Mouse (Mus musculus): ENCODE measurements at regions not wholly inside any gene's neighbourhood (a gene's known extent, or its start where the extent isn't known, plus 50 kb on each side); places are given as distances from the start of the nearest gene placed in this dataset.

GRCm38 (mm10) chr4:125282154-125282973 lies 154.7 kb upstream of the Zc3h12a start:
- TF ChIP-seq CTCF (IDR thresholded peaks at IDR 0.05; ENCODE audit: insufficient read depth, low read depth, low read length) = no peak
- TF ChIP-seq POLR2A (IDR thresholded peaks at IDR 0.05; ENCODE audit: insufficient read depth, low read depth, low read length) = no peak
